Mouse (Mus musculus) layer of hippocampus, postnatal 36 days (tissue): ENCODE measurements at regions not wholly inside any gene's neighbourhood (a gene's known extent, or its start where the extent isn't known, plus 50 kb on each side); places are given as distances from the start of the nearest gene placed in this dataset.

Experiments
- DNase-seq, 2 experiments: peaks; one replicate each; pipeline ENCODE4 v3.0.0; 2022

GRCm38 (mm10) chr6:17157270-17157669 lies 92.3 kb downstream of the Tes start:
- DNase-seq, result no peak

- peak in 1 of 2 experiments; percentile 14 for DNase-seq
Observed at GRCm38 (mm10) chr6:17169971-17170781, 105.2 kb downstream of the Tes start.

- no peak for DNase-seq
Observed at GRCm38 (mm10) chr6:17170782-17171272, 105.9 kb downstream of the Tes start.

- DNase-seq, result peak; percentile 27 to 32
Observed at GRCm38 (mm10) chr6:17171273-17172011, 106.5 kb downstream of the Tes start.

DNA sequence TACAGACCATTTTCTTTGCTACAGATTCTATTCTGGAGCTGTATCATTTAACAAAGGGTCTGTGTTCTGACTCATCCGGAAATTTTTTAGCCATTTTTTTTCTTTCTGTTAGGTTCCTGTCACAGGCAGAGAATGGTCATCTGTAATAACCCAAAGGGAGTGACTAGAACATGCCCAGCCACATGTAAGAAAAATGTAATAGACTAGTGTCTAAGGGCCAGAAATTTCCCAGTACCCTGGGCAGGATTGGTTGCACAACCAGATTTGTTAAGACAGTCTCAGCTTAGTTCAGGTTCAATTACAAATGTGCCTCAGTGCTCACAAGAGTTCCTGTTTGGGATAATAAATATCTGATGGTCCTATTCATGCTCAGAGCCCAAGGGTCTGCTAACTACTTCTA lies 107.1 kb downstream of the Tes start:
- DNase-seq, result no peak

GRCm38 (mm10) chr6:17177153-17177552 lies 103.8 kb upstream of the Cav2 start:
- DNase-seq, result no peak

DNA sequence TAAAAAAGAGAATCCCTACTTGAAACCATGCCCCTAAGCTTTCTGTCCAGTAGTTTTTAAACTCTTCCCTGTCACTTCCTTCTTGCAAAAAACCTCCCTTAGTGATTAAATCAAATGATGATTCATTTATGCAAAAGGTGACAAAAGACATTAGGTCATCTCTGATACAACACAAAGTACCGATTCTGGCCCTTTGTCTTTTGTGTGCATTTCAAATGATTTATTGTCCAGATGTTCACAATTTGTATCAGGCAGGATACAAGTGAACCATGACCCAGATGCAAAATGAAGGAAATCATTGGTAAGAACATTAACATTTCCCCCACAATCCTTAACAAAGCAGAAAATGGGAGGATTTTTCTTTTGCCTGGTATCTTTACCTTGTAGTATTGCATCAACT lies 101.5 kb upstream of the Cav2 start:
- DNase-seq, result no peak

DNA sequence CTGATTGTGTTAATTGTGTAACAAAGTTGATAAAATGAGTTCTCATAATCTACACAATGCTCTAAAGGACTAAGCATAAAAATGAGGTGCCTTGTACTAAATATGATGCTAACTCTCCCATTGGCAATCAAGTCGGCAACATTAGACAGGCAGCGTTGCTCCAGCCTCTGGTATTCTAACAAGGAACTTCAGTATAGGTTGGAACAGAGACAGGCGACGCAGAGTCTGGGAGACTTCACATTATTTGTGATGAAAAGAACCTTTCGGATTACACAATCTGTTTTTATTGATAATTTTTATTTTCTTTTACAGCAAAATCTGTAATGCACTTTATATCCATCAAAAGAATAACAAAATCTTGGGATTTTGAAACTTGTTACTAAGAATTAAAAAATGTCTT lies 94.4 kb upstream of the Cav2 start:
- no peak for DNase-seq

GRCm38 (mm10) chr6:17187106-17187505 lies 93.9 kb upstream of the Cav2 start:
- no peak for DNase-seq

- no peak for DNase-seq
Observed at GRCm38 (mm10) chr6:17195538-17195937, 85.4 kb upstream of the Cav2 start.

- no peak for DNase-seq
Observed at GRCm38 (mm10) chr6:17197728-17198397, 83.1 kb upstream of the Cav2 start.

DNA sequence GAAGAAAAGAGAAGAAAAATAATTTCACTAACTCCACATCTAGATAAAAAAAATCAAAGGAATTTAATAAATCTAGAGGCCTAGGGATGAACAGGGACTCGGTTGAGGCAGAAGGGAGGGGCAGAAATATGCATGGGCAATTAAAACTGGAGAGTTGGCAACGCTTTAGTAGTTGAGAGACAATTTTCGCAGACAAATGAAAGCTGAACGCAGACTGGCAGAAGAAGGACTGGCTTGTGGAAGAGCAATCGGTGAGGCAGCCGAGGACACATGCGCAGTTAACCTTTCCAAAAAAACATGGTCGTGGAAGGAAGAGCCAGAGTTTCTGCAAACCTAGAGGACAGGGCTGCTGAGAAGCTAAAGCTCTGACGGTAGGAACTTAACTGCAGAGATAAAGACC lies 82.1 kb upstream of the Cav2 start:
- DNase-seq, result peak in 1 of 2 experiments; percentile 11

DNA sequence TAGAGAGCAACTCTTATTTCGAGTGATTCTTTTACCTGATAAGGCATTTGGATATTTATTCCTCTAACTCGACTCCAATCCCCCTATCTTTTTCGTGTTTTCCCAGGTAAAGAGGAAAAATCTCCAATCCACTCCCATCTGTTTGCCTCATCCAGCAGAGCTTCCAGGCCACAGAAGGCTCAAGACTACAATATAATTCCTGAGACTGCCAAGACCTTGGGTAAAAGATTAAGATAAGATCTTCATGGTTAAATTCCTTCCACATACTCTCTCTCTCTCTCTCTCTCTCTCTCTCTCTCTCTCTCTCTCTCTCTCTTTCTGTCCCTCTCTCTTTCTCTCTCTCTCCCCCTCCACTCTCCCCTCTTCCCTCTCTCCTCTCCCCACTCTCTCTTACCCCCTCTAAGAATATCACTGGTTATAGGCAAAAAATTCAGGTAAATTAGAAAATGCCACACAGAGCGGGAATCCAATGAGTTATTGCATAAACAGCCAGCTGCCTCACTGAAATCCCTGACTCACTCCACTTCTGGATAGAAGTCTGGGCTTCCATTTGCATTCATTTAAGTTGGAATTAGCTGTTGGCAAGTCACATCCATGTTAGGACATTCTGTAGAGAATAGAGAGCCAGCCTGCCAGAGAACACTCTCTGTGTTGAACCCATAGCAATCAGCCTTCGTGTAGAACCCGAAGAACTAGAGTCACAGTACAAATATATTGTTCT lies 78.9 kb upstream of the Cav2 start:
- DNase-seq, result no peak

GRCm38 (mm10) chr6:17203302-17203701 lies 77.7 kb upstream of the Cav2 start:
- DNase-seq, result no peak

GRCm38 (mm10) chr6:17203900-17204686 lies 76.9 kb upstream of the Cav2 start:
- DNase-seq, result no peak

- no peak for DNase-seq
Observed at GRCm38 (mm10) chr6:17206932-17207331, 74.1 kb upstream of the Cav2 start.

GRCm38 (mm10) chr6:17209792-17210191 lies 71.2 kb upstream of the Cav2 start:
- DNase-seq, result no peak

GRCm38 (mm10) chr6:17211346-17211745 lies 69.6 kb upstream of the Cav2 start:
- no peak for DNase-seq

- no peak for DNase-seq
Observed at GRCm38 (mm10) chr6:17214774-17215173, 66.2 kb upstream of the Cav2 start.

DNA sequence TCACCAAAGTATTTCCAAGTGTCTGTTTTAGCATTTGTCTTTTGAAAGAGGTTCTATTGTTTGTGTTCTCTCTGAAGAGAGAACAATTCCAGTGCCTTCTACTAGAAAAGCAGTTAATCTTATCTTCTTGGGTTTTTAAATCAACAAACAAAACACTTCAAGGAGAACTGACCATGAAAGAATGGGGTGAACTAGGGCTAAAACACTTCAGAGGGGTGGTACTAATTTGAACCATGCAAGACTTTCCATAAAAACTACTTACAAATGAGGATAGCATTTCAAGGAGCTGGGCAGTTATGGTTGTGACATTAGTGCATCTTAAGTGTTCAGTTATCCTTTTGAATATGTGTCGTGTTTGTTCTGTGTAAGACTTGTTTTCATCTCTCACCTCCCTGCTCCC lies 64.5 kb upstream of the Cav2 start:
- DNase-seq, result no peak

DNA sequence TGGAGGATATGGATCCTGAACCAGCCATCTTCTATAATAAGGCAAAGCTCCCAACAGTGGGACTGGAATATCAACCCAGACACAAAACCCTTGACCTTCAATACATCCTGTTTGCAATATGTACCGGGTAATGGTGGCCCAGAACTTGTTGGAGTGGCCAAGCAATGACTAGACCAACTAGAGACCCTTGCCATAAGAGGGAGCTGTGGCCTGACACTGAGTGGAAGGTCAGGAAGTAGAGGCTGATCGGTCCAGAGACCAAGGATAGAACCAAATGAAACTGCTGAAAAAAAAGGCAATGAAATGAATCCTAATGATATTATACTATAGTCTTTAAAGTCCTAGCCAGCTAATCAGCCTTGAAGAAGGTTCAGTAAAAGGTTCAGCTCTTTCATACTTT lies 57.2 kb upstream of the Cav2 start:
- no peak for DNase-seq

DNA sequence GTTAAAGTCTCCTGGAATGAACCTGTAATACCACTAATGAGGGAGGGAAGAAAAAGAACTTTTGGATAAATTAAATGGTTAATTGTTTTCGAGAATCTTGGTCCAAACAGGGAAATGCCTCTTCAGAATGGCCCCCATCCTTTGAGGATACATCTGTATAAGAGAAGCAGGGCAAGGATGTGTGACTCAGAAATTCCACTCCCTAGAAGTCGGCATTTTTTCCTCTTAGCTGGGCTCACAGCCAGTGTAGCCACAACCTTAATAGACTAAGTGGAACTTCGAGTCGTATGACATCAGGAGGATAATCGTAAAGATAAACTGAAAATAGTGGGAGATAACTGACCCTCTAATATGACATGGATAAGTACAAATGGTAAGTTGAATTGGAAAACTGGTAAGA lies 56.1 kb upstream of the Cav2 start:
- DNase-seq, result no peak
